Mouse (Mus musculus) MEL (cell line): ENCODE results near the gene Akr1a1.
"Not testable (repeated sequence)": the region's sequence is repeated elsewhere in the genome, so short reads cannot be mapped to it uniquely, and the experiment has no call there.

Experiments
- CHD1 ChIP-seq: IDR thresholded peaks from 2 replicates; pipeline ENCODE4 v1.6.1; 2012; ENCODE audit warnings: low read depth, mild to moderate bottlenecking, inconsistent platforms, low read length, improper control_type of control experiment
- CTCF ChIP-seq, 3 experiments: IDR thresholded peaks in 2 of 3; conservative IDR thresholded peaks in 1 of 3; 2 replicates each; pipeline ENCODE4 v1.5.1; 2011 to 2012; ENCODE audit warnings: low read length in 3 of 3, low read depth in 2 of 3, mild to moderate bottlenecking in 2 of 3, improper control_type of control experiment in 1 of 3, inconsistent platforms in 1 of 3, mixed read lengths in 1 of 3, moderate library complexity in 1 of 3; ENCODE audit not compliant: control insufficient read depth in 1 of 3, insufficient read depth in 1 of 3, poor library complexity in 1 of 3, severe bottlenecking in 1 of 3
- E2F4 ChIP-seq: IDR thresholded peaks from 2 replicates; pipeline ENCODE4 v1.6.1; 2011; ENCODE audit warnings: low read depth, low read length, improper control_type of control experiment, borderline replicate concordance
- ELF1 ChIP-seq: IDR thresholded peaks from 2 replicates; pipeline ENCODE4 v1.6.1; 2014; ENCODE audit warnings: low read depth, mild to moderate bottlenecking, inconsistent platforms, low read length, improper control_type of control experiment, moderate library complexity
- EP300 ChIP-seq, 2 experiments: IDR thresholded peaks; 2 replicates each; pipeline ENCODE4 v1.6.1; 2011; ENCODE audit warnings: improper control_type of control experiment in 2 of 2, low read length in 2 of 2, low read depth in 1 of 2, mild to moderate bottlenecking in 1 of 2
- KAT2A ChIP-seq: conservative IDR thresholded peaks from 2 replicates; pipeline ENCODE4 v1.6.1; 2012; ENCODE audit warnings: low read depth, low read length, improper control_type of control experiment, inconsistent platforms
- MEF2A ChIP-seq: IDR thresholded peaks from 2 replicates; pipeline ENCODE4 v1.6.1; 2014; ENCODE audit warnings: low read depth, mild to moderate bottlenecking, inconsistent platforms, low read length, improper control_type of control experiment; ENCODE audit not compliant: poor library complexity, insufficient replicate concordance, severe bottlenecking; ENCODE audit errors: extremely low read depth
- MYC ChIP-seq: IDR thresholded peaks from 2 replicates; pipeline ENCODE4 v1.6.1; 2011; ENCODE audit warnings: low read depth, mild to moderate bottlenecking, low read length, improper control_type of control experiment, moderate library complexity
- POLR2AphosphoS5 ChIP-seq: IDR thresholded peaks from 2 replicates; pipeline ENCODE4 v1.6.1; 2012; ENCODE audit warnings: low read depth, borderline replicate concordance, mild to moderate bottlenecking, inconsistent platforms, low read length, moderate library complexity, mixed read lengths
- RAD21 ChIP-seq: IDR thresholded peaks from 2 replicates; pipeline ENCODE4 v1.6.1; 2011; ENCODE audit warnings: mild to moderate bottlenecking, low read depth, low read length, improper control_type of control experiment
- ZC3H11A ChIP-seq: IDR thresholded peaks from 2 replicates; pipeline ENCODE4 v1.6.1; 2012; ENCODE audit warnings: low read depth, mild to moderate bottlenecking, inconsistent platforms, low read length, improper control_type of control experiment

DNA sequence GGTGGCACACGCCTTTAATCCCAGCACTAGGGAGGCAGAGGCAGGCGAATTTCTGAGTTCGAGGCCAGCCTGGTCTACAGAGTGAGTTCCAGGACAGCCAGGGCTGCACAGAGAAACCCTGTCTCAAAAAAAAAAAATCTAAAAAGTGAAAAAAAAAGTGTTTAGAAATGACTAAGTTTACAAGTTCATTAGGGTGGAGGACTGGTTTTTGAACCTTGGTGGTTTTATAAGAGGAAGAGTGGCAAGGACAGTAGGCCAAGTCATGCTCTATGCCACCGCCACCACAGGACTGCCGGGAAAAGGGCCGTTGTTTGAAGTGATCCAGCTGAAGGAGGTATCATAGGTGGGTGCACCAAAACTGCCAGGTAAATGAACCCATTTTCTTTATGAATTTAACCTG, 23.3 kb upstream of the Akr1a1 start:
- not testable (repeated sequence) for TF ChIP-seq CTCF (IDR thresholded peaks at IDR 0.05 in 2 of 3, conservative IDR thresholded peaks at IDR 0.05 in 1 of 3; ENCODE audit: control insufficient read depth in 1 of 3, insufficient read depth in 1 of 3, low read depth in 2 of 3, low read length in 3 of 3, poor library complexity in 1 of 3, severe bottlenecking in 1 of 3); POLR2AphosphoS5; CHD1; MYC; MEF2A; RAD21; ELF1; E2F4; ZC3H11A; EP300 (IDR thresholded peaks at IDR 0.05; ENCODE audit: low read depth in 1 of 2, low read length in 2 of 2); KAT2A
